Mouse (Mus musculus): ENCODE data around the gene S100g. TPM values are rescaled to one million over a fixed set of nuclear protein-coding genes. Genes with fewer than 3 reads are reported as not detected.

S100g gene
- polyA plus RNA-seq (2012; fragmentation: generic; extraction: Trizol) = not detected

GRCm38 (mm10) chrX:162964383-162964782, at the start of gene S100g:
Gene S100g (minus strand): TSS chrX:162964599.
- no peaks in the 10 kb centered on the region for H3K79me2 ChIP-seq (ENCODE audit: control insufficient read depth, insufficient read depth)
- no peak within 1 kb of the TSS for H3K4me2 ChIP-seq (ENCODE audit: low read depth)
- no peak within 1 kb of the TSS for H3ac ChIP-seq (ENCODE audit: control insufficient read depth, insufficient read length)
- no peaks in the 10 kb centered on the region for H3K36me3 ChIP-seq (ENCODE audit: control insufficient read depth, insufficient read depth)
- TF ChIP-seq MYOD1 (IDR thresholded peaks at IDR 0.05; ENCODE audit: control insufficient read depth in 1 of 3, insufficient read length in 2 of 3, low read depth in 2 of 3) (no peak), POLR2AphosphoS2 (IDR thresholded peaks at IDR 0.05; ENCODE audit: insufficient read length, low read depth) (no peak), REST (IDR thresholded peaks at IDR 0.05; ENCODE audit: insufficient read depth, insufficient read length) (no peak), TCF12 (IDR thresholded peaks at IDR 0.05; ENCODE audit: insufficient read depth, poor library complexity, severe bottlenecking) (no peak)
- no peaks in the 10 kb centered on the region for H3K27me3 ChIP-seq (ENCODE audit: control insufficient read depth, insufficient read depth, insufficient read length)
- H3K4me3 ChIP-seq = no peak within 1 kb of the TSS

DNA sequence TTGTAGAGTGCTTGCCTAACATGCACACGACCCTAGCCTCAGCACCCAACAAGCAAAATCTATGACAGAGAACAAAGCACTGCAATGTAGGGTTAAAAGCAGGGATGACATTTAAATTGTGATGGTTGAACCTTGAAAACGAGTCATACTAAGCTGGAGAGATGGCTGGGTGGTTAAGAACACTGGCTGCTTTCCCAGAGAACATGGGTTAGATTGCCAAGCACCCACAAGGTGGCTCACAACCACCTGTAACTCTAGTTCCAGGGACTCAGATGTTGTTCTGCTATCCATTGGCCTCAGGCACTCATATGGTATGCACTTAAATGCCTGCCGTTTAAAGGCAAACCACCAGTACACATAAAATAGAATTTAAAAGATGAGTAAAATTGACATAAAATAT, 27.7 kb upstream of the S100g start:
- Histone ChIP-seq H3K79me2 (ENCODE audit: control insufficient read depth, insufficient read depth) (no peaks in the 10 kb centered on the region), H3K36me3 (ENCODE audit: control insufficient read depth, insufficient read depth) (no peaks in the 10 kb centered on the region), H3K4me2 (ENCODE audit: low read depth) (no peak overlapping the region), H3ac (ENCODE audit: control insufficient read depth, insufficient read length) (no peak overlapping the region), H3K27me3 (ENCODE audit: control insufficient read depth, insufficient read depth, insufficient read length) (no peaks in the 10 kb centered on the region), H3K4me3 (no peak overlapping the region)
- no peak for TF ChIP-seq E2F4 (IDR thresholded peaks at IDR 0.05; ENCODE audit: insufficient read depth)
- no peak for TF ChIP-seq MAX (IDR thresholded peaks at IDR 0.05; ENCODE audit: low read depth)
- no peak for TF ChIP-seq USF1 (IDR thresholded peaks at IDR 0.05; ENCODE audit: low read depth)
- TF ChIP-seq REST (IDR thresholded peaks at IDR 0.05; ENCODE audit: insufficient read depth, insufficient read length) = no peak
- TF ChIP-seq MYOG (IDR thresholded peaks at IDR 0.05; ENCODE audit: control insufficient read depth in 1 of 3, insufficient read depth in 1 of 3, insufficient read length in 2 of 3, low read depth in 2 of 3) = no peak
- TF ChIP-seq TCF12 (IDR thresholded peaks at IDR 0.05; ENCODE audit: insufficient read depth, poor library complexity, severe bottlenecking) = no peak
- TF ChIP-seq POLR2AphosphoS2 (IDR thresholded peaks at IDR 0.05; ENCODE audit: insufficient read length, low read depth) = no peak
- TF ChIP-seq MYOD1 (IDR thresholded peaks at IDR 0.05; ENCODE audit: control insufficient read depth in 1 of 3, insufficient read length in 2 of 3, low read depth in 2 of 3) = no peak
- TF ChIP-seq SRF (IDR thresholded peaks at IDR 0.05; ENCODE audit: control insufficient read depth, insufficient read length, low read depth) = no peak

- no peak for TF ChIP-seq TCF3 (IDR thresholded peaks at IDR 0.05; ENCODE audit: insufficient read length, low read depth)
- no peak for TF ChIP-seq SRF (IDR thresholded peaks at IDR 0.05; ENCODE audit: control insufficient read depth, insufficient read length, low read depth)
- no peak for TF ChIP-seq TCF12 (IDR thresholded peaks at IDR 0.05; ENCODE audit: insufficient read depth, poor library complexity, severe bottlenecking)
- TF ChIP-seq POLR2AphosphoS2 (IDR thresholded peaks at IDR 0.05; ENCODE audit: insufficient read length, low read depth) = no peak
- TF ChIP-seq POLR2A (IDR thresholded peaks at IDR 0.05; ENCODE audit: insufficient read length, low read depth) = no peak
- TF ChIP-seq MYOD1 (IDR thresholded peaks at IDR 0.05; ENCODE audit: control insufficient read depth in 1 of 3, insufficient read length in 2 of 3, low read depth in 2 of 3) = no peak
- no peak for TF ChIP-seq REST (IDR thresholded peaks at IDR 0.05; ENCODE audit: insufficient read depth, insufficient read length)
- no peak for TF ChIP-seq CEBPB (IDR thresholded peaks at IDR 0.05; ENCODE audit: insufficient read depth, poor library complexity, severe bottlenecking)
- TF ChIP-seq E2F4 (IDR thresholded peaks at IDR 0.05; ENCODE audit: insufficient read depth) = no peak
- no peak for TF ChIP-seq MAX (IDR thresholded peaks at IDR 0.05; ENCODE audit: low read depth)
- no peak for TF ChIP-seq USF1 (IDR thresholded peaks at IDR 0.05; ENCODE audit: low read depth)
- Histone ChIP-seq H3K79me2 (ENCODE audit: control insufficient read depth, insufficient read depth) (no peaks in the 10 kb centered on the region), H3K27me3 (ENCODE audit: control insufficient read depth, insufficient read depth, insufficient read length) (no peaks in the 10 kb centered on the region), H3K4me2 (ENCODE audit: low read depth) (peak overlapping the region; percentile 45), H3K36me3 (ENCODE audit: control insufficient read depth, insufficient read depth) (no peaks in the 10 kb centered on the region), H3K4me3 (no peak overlapping the region), H3ac (ENCODE audit: control insufficient read depth, insufficient read length) (no peak overlapping the region)
Observed at GRCm38 (mm10) chrX:162991396-162991795, 27.0 kb upstream of the S100g start.

- no peak for TF ChIP-seq POLR2A (IDR thresholded peaks at IDR 0.05; ENCODE audit: insufficient read length, low read depth)
- TF ChIP-seq SRF (IDR thresholded peaks at IDR 0.05; ENCODE audit: control insufficient read depth, insufficient read length, low read depth) = no peak
- TF ChIP-seq CEBPB (IDR thresholded peaks at IDR 0.05; ENCODE audit: insufficient read depth, poor library complexity, severe bottlenecking) = no peak
- no peak for TF ChIP-seq MAX (IDR thresholded peaks at IDR 0.05; ENCODE audit: low read depth)
- TF ChIP-seq TCF3 (IDR thresholded peaks at IDR 0.05; ENCODE audit: insufficient read length, low read depth) = no peak
- no peak for TF ChIP-seq USF1 (IDR thresholded peaks at IDR 0.05; ENCODE audit: low read depth)
- no peak overlapping the region for H3ac ChIP-seq (ENCODE audit: control insufficient read depth, insufficient read length)
- H3K4me2 ChIP-seq (ENCODE audit: low read depth) = no peak overlapping the region
- no peaks in the 10 kb centered on the region for H3K79me2 ChIP-seq (ENCODE audit: control insufficient read depth, insufficient read depth)
- H3K36me3 ChIP-seq (ENCODE audit: control insufficient read depth, insufficient read depth) = no peaks in the 10 kb centered on the region
- no peak overlapping the region for H3K4me3 ChIP-seq
- no peaks in the 10 kb centered on the region for H3K27me3 ChIP-seq (ENCODE audit: control insufficient read depth, insufficient read depth, insufficient read length)
Observed at GRCm38 (mm10) chrX:162986876-162987495, 22.6 kb upstream of the S100g start.

- H3K79me2 ChIP-seq (ENCODE audit: control insufficient read depth, insufficient read depth) = no peaks in the 10 kb centered on the region
- no peak overlapping the region for H3ac ChIP-seq (ENCODE audit: control insufficient read depth, insufficient read length)
- no peak overlapping the region for H3K4me2 ChIP-seq (ENCODE audit: low read depth)
- no peak overlapping the region for H3K4me3 ChIP-seq
- TF ChIP-seq USF1 (IDR thresholded peaks at IDR 0.05; ENCODE audit: low read depth) (no peak), MYOD1 (IDR thresholded peaks at IDR 0.05; ENCODE audit: control insufficient read depth in 1 of 3, insufficient read length in 2 of 3, low read depth in 2 of 3) (no peak), POLR2AphosphoS2 (IDR thresholded peaks at IDR 0.05; ENCODE audit: insufficient read length, low read depth) (no peak), MAX (IDR thresholded peaks at IDR 0.05; ENCODE audit: low read depth) (no peak), POLR2A (IDR thresholded peaks at IDR 0.05; ENCODE audit: insufficient read length, low read depth) (no peak), SRF (IDR thresholded peaks at IDR 0.05; ENCODE audit: control insufficient read depth, insufficient read length, low read depth) (no peak), E2F4 (IDR thresholded peaks at IDR 0.05; ENCODE audit: insufficient read depth) (no peak), TCF3 (IDR thresholded peaks at IDR 0.05; ENCODE audit: insufficient read length, low read depth) (no peak)
- no peaks in the 10 kb centered on the region for H3K27me3 ChIP-seq (ENCODE audit: control insufficient read depth, insufficient read depth, insufficient read length)
- no peaks in the 10 kb centered on the region for H3K36me3 ChIP-seq (ENCODE audit: control insufficient read depth, insufficient read depth)
Observed at GRCm38 (mm10) chrX:162976194-162976593, 11.8 kb upstream of the S100g start.

Data from myocyte (in vitro differentiated cells).